Mouse (Mus musculus) lung, embryonic 16.5 days (tissue): Measurements from ENCODE around the gene Mrpl33. TPM values are rescaled to one million over a fixed set of nuclear protein-coding genes. Genes with fewer than 3 reads are reported as not detected.

Experiments used
- ATAC-seq: fragments of 200-750 bp; cut with Nextera tagmentation; 2 replicates; pipeline ENCODE4 v1.8.0; 2017; ENCODE audit warnings: low read depth, mild to moderate bottlenecking, moderate library complexity
- H3K27ac ChIP-seq: fragments of 300-500 bp; sonication (generic); 2 replicates; pipeline ENCODE4 v1.5.1; 2014; ENCODE audit warnings: mild to moderate bottlenecking, control low read depth, low read length
- H3K27me3 ChIP-seq: fragments of 300-500 bp; sonication (generic); 2 replicates; pipeline ENCODE4 v1.6.1; 2014; ENCODE audit warnings: low read depth, low read length, mixed read lengths; ENCODE audit not compliant: control insufficient read depth, insufficient read depth
- H3K36me3 ChIP-seq: fragments of 300-500 bp; sonication (generic); 2 replicates; pipeline ENCODE4 v1.6.1; 2014; ENCODE audit warnings: low read length; ENCODE audit not compliant: control insufficient read depth, insufficient read depth
- H3K4me1 ChIP-seq: fragments of 300-500 bp; sonication (generic); replicated peaks from 2 replicates; pipeline ENCODE4 v1.6.1; 2014; ENCODE audit warnings: low read length, mixed read lengths; ENCODE audit not compliant: control insufficient read depth, insufficient read depth
- H3K4me2 ChIP-seq: fragments of 300-500 bp; sonication (generic); 2 replicates; pipeline ENCODE4 v1.6.1; 2014; ENCODE audit warnings: low read depth, low read length, control low read depth
- H3K4me3 ChIP-seq: fragments of 300-500 bp; sonication (generic); 2 replicates; pipeline ENCODE4 v1.5.1; 2014; ENCODE audit warnings: mild to moderate bottlenecking, low read length, control low read depth
- H3K9ac ChIP-seq: fragments of 300-500 bp; sonication (generic); 2 replicates; pipeline ENCODE4 v1.6.1; 2014; ENCODE audit warnings: low read length, control low read depth
- H3K9me3 ChIP-seq: fragments of 300-500 bp; sonication (generic); 2 replicates; pipeline ENCODE4 v1.6.1; 2016; ENCODE audit warnings: low read length; ENCODE audit not compliant: control insufficient read depth
- WGBS: fragments of 180-500 bp; shearing (Covaris S2); extraction: QIAGEN DNeasy Blood & Tissue Kit; methylation state at CpG from one replicate; pipeline ENCODE4 v1.1.7; 2014; 5-methylcytosine and 5-hydroxymethylcytosine counted together
- polyA plus RNA-seq: library from polyadenylated mRNA; unstranded; fragments of >200 nt; fragmentation: Nextera tagmentation; extraction: Ambion mirVana; gene quantifications from 2 replicates; pipeline ENCODE4 v1.2.1, GENCODE M21; 2015

Gene Mrpl33
- polyA plus RNA-seq, 1 experiment from 2014 or later, result 307 TPM

DNA sequence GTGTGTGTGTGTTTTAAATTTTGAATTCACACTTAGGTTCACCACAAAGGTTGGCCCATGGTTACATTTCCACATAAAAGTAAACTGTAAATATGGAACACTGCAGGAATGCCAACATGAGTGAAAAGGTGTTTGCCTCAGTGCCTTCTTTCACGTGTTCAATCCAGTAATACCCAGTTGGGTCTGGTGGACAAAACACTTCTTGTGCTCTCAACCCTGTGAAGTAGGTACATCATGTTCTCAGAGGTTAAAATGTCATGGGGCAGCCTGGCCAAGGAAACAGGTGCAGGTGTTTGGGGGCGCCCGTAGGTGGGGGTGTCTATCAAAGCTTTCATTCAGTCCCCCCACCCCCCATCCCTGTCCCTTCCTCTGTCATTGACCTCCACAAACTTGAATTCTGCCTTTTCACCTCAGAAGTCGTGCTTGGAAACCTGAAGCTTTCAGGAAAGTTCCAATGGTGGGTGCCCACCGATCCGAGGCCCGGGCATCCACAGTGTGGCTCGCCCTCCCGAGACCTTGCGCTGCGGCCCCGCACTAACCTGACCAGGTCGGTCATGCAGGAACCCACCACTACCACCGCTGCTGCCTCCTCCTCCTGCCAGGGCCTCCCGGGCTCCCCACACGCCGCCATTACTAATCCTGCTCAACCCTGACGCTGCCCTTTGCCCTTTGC lies 100.4 kb downstream of the Mrpl33 start, which contains the start of gene Rbks:
Gene Rbks (minus strand): TSS at position 657 of the 673 bp plus-strand sequence.
- Histone ChIP-seq H3K9me3 (no peaks in the 10 kb centered on the region), H3K27ac (peak within 1 kb of the TSS; percentile 92), H3K4me1 (peaks cover 4% of the 10 kb centered on the region; the same call in 1 of the 2 replicates), H3K36me3 (no peaks in the 10 kb centered on the region), H3K27me3 (no peaks in the 10 kb centered on the region), H3K4me2 (peak within 1 kb of the TSS; percentile 85), H3K4me3 (peak within 1 kb of the TSS; percentile 93), H3K9ac (peak within 1 kb of the TSS; percentile 95)
- WGBS, result 5% methylated on average over 18 of the region's 18 CpGs
- peak; percentile 53; the same call in 1 of the 2 replicates for ATAC-seq

- H3K4me1 ChIP-seq, result peaks cover 4% of the 10 kb centered on the region; the same call in 1 of the 2 replicates
- no peaks in the 10 kb centered on the region for H3K9me3 ChIP-seq
- peak within 1 kb of the TSS; percentile 95 for H3K9ac ChIP-seq
- H3K36me3 ChIP-seq, result no peaks in the 10 kb centered on the region
- H3K4me3 ChIP-seq, result peak within 1 kb of the TSS; percentile 93
- H3K27ac ChIP-seq, result peak within 1 kb of the TSS; percentile 92
- WGBS, result under 1% methylated on average over 71 of the region's 71 CpGs
- peak within 1 kb of the TSS; percentile 85 for H3K4me2 ChIP-seq
- ATAC-seq, result peak; percentile 96
- no peaks in the 10 kb centered on the region for H3K27me3 ChIP-seq
Measured at GRCm38 (mm10) chr5:31697644-31698296, 101.0 kb downstream of the Mrpl33 start, which contains the start of gene Babam2. Gene Babam2 (plus strand): TSS chr5:31697684.

- 3% methylated on average over 16 of the region's 16 CpGs for WGBS
- peak; percentile 80 for ATAC-seq
Measured at GRCm38 (mm10) chr5:31698297-31698726, 101.6 kb downstream of the Mrpl33 start.

DNA sequence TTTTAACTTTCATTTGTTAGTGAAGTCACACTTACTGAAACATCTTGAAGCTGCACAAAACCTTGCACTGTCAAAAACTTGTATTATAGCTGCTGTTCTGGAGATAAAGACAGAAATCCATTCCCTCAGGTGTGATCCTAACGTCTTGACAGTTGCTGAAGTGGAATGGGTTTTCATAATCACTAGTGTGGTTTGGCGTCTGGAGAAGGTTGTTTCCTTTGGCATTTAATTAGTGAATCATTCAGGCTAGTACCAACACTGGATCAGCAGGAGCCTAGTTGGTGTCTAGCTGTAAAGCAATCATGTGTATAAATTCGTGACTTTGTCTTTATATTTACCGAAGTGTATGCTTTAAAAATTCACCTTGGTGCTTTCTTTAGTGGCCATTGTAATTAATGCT lies 102.2 kb downstream of the Mrpl33 start:
- H3K36me3 ChIP-seq, result no peaks in the 10 kb centered on the region
- H3K4me2 ChIP-seq, result no peak overlapping the region
- H3K27me3 ChIP-seq, result no peaks in the 10 kb centered on the region
- ATAC-seq, result no peak
- H3K9ac ChIP-seq, result no peak overlapping the region
- no peak overlapping the region for H3K27ac ChIP-seq
- peaks cover 4% of the 10 kb centered on the region; the same call in 1 of the 2 replicates for H3K4me1 ChIP-seq
- no peaks in the 10 kb centered on the region for H3K9me3 ChIP-seq
- 38% methylated on average over 4 of the region's 4 CpGs for WGBS
- H3K4me3 ChIP-seq, result no peak overlapping the region

More at GRCm38 (mm10) chr5:31698297-31698726, 101.6 kb downstream of the Mrpl33 start:
- H3K4me2 ChIP-seq, result peak overlapping the region; percentile 85
- H3K36me3 ChIP-seq, result no peaks in the 10 kb centered on the region
- H3K9ac ChIP-seq, result peak overlapping the region; percentile 95
- H3K4me3 ChIP-seq, result peak overlapping the region; percentile 93
- H3K27me3 ChIP-seq, result no peaks in the 10 kb centered on the region
- peak overlapping the region; percentile 92 for H3K27ac ChIP-seq
- H3K9me3 ChIP-seq, result no peaks in the 10 kb centered on the region
- H3K4me1 ChIP-seq, result peaks cover 4% of the 10 kb centered on the region; the same call in 1 of the 2 replicates

DNA sequence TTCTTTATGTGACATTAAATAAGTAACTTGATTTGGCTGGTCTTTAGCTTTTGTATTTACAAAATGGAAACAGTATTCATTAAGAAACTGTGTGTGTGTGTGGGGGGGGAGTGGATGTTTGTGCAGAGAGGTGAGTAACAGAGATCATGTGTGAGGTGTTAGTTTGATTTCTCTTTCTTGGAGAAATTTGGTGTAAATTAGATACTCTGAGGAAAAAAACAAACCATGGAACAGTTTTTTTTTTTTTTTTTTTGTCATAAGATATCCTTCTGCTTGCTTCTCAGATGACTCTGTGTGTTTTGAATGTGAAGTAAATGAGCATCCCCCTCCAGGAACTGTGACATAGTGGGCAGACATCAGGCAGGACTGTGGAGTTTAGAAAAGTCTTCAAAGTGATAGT lies 102.7 kb downstream of the Mrpl33 start:
- Histone ChIP-seq H3K9ac (no peak overlapping the region), H3K27me3 (no peaks in the 10 kb centered on the region), H3K27ac (no peak overlapping the region), H3K4me3 (no peak overlapping the region), H3K4me2 (no peak overlapping the region), H3K9me3 (no peaks in the 10 kb centered on the region), H3K36me3 (no peaks in the 10 kb centered on the region), H3K4me1 (peaks cover 4% of the 10 kb centered on the region; the same call in 1 of the 2 replicates)
- ATAC-seq, result no peak

GRCm38 (mm10) chr5:31704971-31705370 lies 108.2 kb downstream of the Mrpl33 start:
- Histone ChIP-seq H3K36me3 (no peaks in the 10 kb centered on the region), H3K4me1 (no peaks in the 10 kb centered on the region), H3K4me3 (no peak overlapping the region), H3K9ac (no peak overlapping the region), H3K4me2 (no peak overlapping the region), H3K27ac (no peak overlapping the region), H3K27me3 (no peaks in the 10 kb centered on the region), H3K9me3 (no peaks in the 10 kb centered on the region; the same call in 1 of the 2 replicates)
- ATAC-seq, result no peak
- 83% methylated on average over 5 of the region's 5 CpGs for WGBS

DNA sequence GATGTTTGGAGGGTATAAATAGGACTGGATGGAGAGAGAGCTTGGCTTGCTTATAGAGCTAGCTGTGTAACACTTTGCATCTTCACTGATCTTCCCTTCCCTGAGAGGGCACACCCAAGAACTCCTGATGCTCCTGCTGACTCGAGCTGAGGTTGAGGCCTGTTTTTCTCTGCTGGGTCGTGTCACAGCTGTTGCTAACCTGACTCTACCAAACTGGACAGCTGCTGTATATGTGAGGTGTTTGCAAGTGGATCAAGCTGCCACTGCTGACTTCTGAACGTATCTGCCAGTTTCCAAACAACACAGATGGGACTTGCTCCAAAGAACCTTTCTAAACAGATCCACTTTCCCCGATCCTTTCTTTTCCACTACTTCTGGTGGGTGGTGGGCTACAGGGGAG lies 110.1 kb downstream of the Mrpl33 start:
- no peaks in the 10 kb centered on the region for H3K36me3 ChIP-seq
- no peak for ATAC-seq
- no peak overlapping the region for H3K4me2 ChIP-seq
- no peaks in the 10 kb centered on the region for H3K27me3 ChIP-seq
- H3K9ac ChIP-seq, result no peak overlapping the region
- H3K9me3 ChIP-seq, result no peaks in the 10 kb centered on the region; the same call in 1 of the 2 replicates
- no peak overlapping the region for H3K4me3 ChIP-seq
- WGBS, result 61% methylated on average over 4 of the region's 4 CpGs
- no peaks in the 10 kb centered on the region; the same call in 1 of the 2 replicates for H3K4me1 ChIP-seq
- H3K27ac ChIP-seq, result no peak overlapping the region

- H3K27ac ChIP-seq, result no peak overlapping the region
- H3K4me3 ChIP-seq, result no peak overlapping the region
- H3K36me3 ChIP-seq, result no peaks in the 10 kb centered on the region
- H3K27me3 ChIP-seq, result no peaks in the 10 kb centered on the region
- peaks cover 6% of the 10 kb centered on the region for H3K4me1 ChIP-seq
- no peak for ATAC-seq
- no peaks in the 10 kb centered on the region; the same call in 1 of the 2 replicates for H3K9me3 ChIP-seq
- no peak overlapping the region for H3K9ac ChIP-seq
- 77% methylated on average over 1 of the region's 1 CpGs for WGBS
- no peak overlapping the region for H3K4me2 ChIP-seq
Measured at GRCm38 (mm10) chr5:31709389-31709788, 112.7 kb downstream of the Mrpl33 start.

GRCm38 (mm10) chr5:31713280-31713711 lies 116.6 kb downstream of the Mrpl33 start:
- WGBS, result 43% methylated on average over 2 of the region's 2 CpGs
- H3K27me3 ChIP-seq, result no peaks in the 10 kb centered on the region
- no peaks in the 10 kb centered on the region for H3K36me3 ChIP-seq
- no peak overlapping the region for H3K9ac ChIP-seq
- peak; percentile 80 for ATAC-seq
- no peak overlapping the region for H3K4me2 ChIP-seq
- no peak overlapping the region for H3K4me3 ChIP-seq
- peaks cover 10% of the 10 kb centered on the region for H3K4me1 ChIP-seq
- H3K27ac ChIP-seq, result peak overlapping the region; percentile 73
- no peaks in the 10 kb centered on the region; the same call in 1 of the 2 replicates for H3K9me3 ChIP-seq
